Mouse (Mus musculus) neural tube, embryonic 12.5 days (tissue): ENCODE measurements around the gene Nanos1. TPM values are rescaled to one million over a fixed set of nuclear protein-coding genes. Genes with fewer than 3 reads are reported as not detected.
A peak's percentile ranks its signal among the peaks of the same experiment; 100 is the strongest.

Experiments
- ATAC-seq: fragments of 200-750 bp; cut with Nextera tagmentation; 2 replicates; pipeline ENCODE4 v1.8.0; 2017; ENCODE audit warnings: low read depth, mild to moderate bottlenecking, moderate TSS enrichment, moderate library complexity; ENCODE audit not compliant: low FRiP score
- H3K27ac ChIP-seq: fragments of 300-500 bp; sonication (generic); 2 replicates; pipeline ENCODE4 v1.5.1; 2016
- H3K27me3 ChIP-seq: fragments of 300-500 bp; sonication (generic); replicated peaks from 2 replicates; pipeline ENCODE4 v1.6.1; 2016; ENCODE audit warnings: mild to moderate bottlenecking
- H3K36me3 ChIP-seq: fragments of 300-500 bp; sonication (generic); 2 replicates; pipeline ENCODE4 v1.6.1; 2016; ENCODE audit warnings: mild to moderate bottlenecking
- H3K4me1 ChIP-seq: fragments of 300-500 bp; sonication (generic); 2 replicates; pipeline ENCODE4 v1.6.1; 2016
- H3K4me2 ChIP-seq: fragments of 300-500 bp; sonication (generic); replicated peaks from 2 replicates; pipeline ENCODE4 v1.6.1; 2016; ENCODE audit warnings: mild to moderate bottlenecking
- H3K4me3 ChIP-seq: fragments of 300-500 bp; sonication (generic); 2 replicates; pipeline ENCODE4 v1.5.1; 2016
- H3K9ac ChIP-seq: fragments of 300-500 bp; sonication (generic); 2 replicates; pipeline ENCODE4 v1.6.1; 2016; ENCODE audit warnings: mild to moderate bottlenecking
- H3K9me3 ChIP-seq: fragments of 300-500 bp; sonication (generic); 2 replicates; pipeline ENCODE4 v1.6.1; 2016; ENCODE audit warnings: mild to moderate bottlenecking
- WGBS: fragments of 180-500 bp; shearing (Covaris S2); methylation state at CpG from one replicate; pipeline ENCODE4 v1.1.7; 2016; 5-methylcytosine and 5-hydroxymethylcytosine counted together
- microRNA-seq: library from miRNA; unstranded; fragments of <30 nt; microRNA quantifications from one replicate; pipeline ENCODE4, GENCODE M21; 2017
- polyA plus RNA-seq: library from polyadenylated mRNA; unstranded; fragments of >200 nt; fragmentation: Nextera tagmentation; extraction: Ambion mirVana; gene quantifications from 2 replicates; pipeline ENCODE4 v1.2.1, GENCODE M21; 2016

Nanos1 gene
- polyA plus RNA-seq, 1 experiment from 2014 or later: 8.5 TPM

GRCm38 (mm10) chr19:60790551-60791161, 34.9 kb downstream of the Nanos1 start, which contains the start of gene Eif3a:
Eif3a (minus strand) TSS chr19:60790658.
- H3K27me3 ChIP-seq: no peaks in the 10 kb centered on the region
- H3K4me3 ChIP-seq: peak within 1 kb of the TSS; percentile 99
- ATAC-seq: peak; percentile 96
- peak within 1 kb of the TSS; percentile 99 for H3K9ac ChIP-seq
- peak within 1 kb of the TSS; percentile 91 for H3K27ac ChIP-seq
- no peaks in the 10 kb centered on the region for H3K36me3 ChIP-seq
- H3K4me1 ChIP-seq: peaks cover 11% of the 10 kb centered on the region
- H3K9me3 ChIP-seq: no peaks in the 10 kb centered on the region
- H3K4me2 ChIP-seq: peak within 1 kb of the TSS; percentile 63
- WGBS: under 1% methylated on average over 57 of the region's 57 CpGs

GRCm38 (mm10) chr19:60791164-60791563, 35.4 kb downstream of the Nanos1 start:
- H3K27ac ChIP-seq: peak overlapping the region; percentile 91

GRCm38 (mm10) chr19:60793170-60793707, 37.5 kb downstream of the Nanos1 start:
- ATAC-seq: no peak
- WGBS: 90% methylated on average over 2 of the region's 2 CpGs
- H3K4me2 ChIP-seq: no peak overlapping the region

More at GRCm38 (mm10) chr19:60791164-60791563, 35.4 kb downstream of the Nanos1 start:
- H3K4me3 ChIP-seq: peak overlapping the region; percentile 99
- WGBS: 17% methylated on average over 9 of the region's 9 CpGs
- peaks cover 11% of the 10 kb centered on the region for H3K4me1 ChIP-seq
- peak; percentile 38; the same call in 1 of the 2 replicates for ATAC-seq
- H3K4me2 ChIP-seq: peak overlapping the region; percentile 63
- H3K9me3 ChIP-seq: no peaks in the 10 kb centered on the region
- no peaks in the 10 kb centered on the region for H3K36me3 ChIP-seq
- peak overlapping the region; percentile 99 for H3K9ac ChIP-seq
- no peaks in the 10 kb centered on the region for H3K27me3 ChIP-seq

GRCm38 (mm10) chr19:60795244-60795643, 39.5 kb downstream of the Nanos1 start:
- Histone ChIP-seq H3K27ac (no peak overlapping the region), H3K4me1 (no peaks in the 10 kb centered on the region), H3K4me2 (no peak overlapping the region), H3K4me3 (no peak overlapping the region), H3K9ac (no peak overlapping the region), H3K9me3 (no peaks in the 10 kb centered on the region), H3K36me3 (no peaks in the 10 kb centered on the region), H3K27me3 (no peaks in the 10 kb centered on the region)
- ATAC-seq: no peak
- WGBS: 94% methylated on average over 2 of the region's 2 CpGs

More at GRCm38 (mm10) chr19:60793170-60793707, 37.5 kb downstream of the Nanos1 start:
- H3K9ac ChIP-seq: no peak overlapping the region
- peaks cover 5% of the 10 kb centered on the region for H3K4me1 ChIP-seq
- H3K27me3 ChIP-seq: no peaks in the 10 kb centered on the region
- no peaks in the 10 kb centered on the region for H3K9me3 ChIP-seq
- no peak overlapping the region for H3K27ac ChIP-seq
- no peaks in the 10 kb centered on the region for H3K36me3 ChIP-seq
- H3K4me3 ChIP-seq: no peak overlapping the region

GRCm38 (mm10) chr19:60797415-60797814, 41.6 kb downstream of the Nanos1 start:
- no peak overlapping the region for H3K9ac ChIP-seq
- H3K4me1 ChIP-seq: no peaks in the 10 kb centered on the region
- H3K27ac ChIP-seq: no peak overlapping the region
- ATAC-seq: no peak
- no peaks in the 10 kb centered on the region for H3K9me3 ChIP-seq
- no peaks in the 10 kb centered on the region for H3K27me3 ChIP-seq
- no peak overlapping the region for H3K4me3 ChIP-seq
- H3K36me3 ChIP-seq: no peaks in the 10 kb centered on the region
- WGBS: 93% methylated on average over 2 of the region's 2 CpGs
- no peak overlapping the region for H3K4me2 ChIP-seq

- no peaks in the 10 kb centered on the region for H3K4me1 ChIP-seq
- H3K27me3 ChIP-seq: no peaks in the 10 kb centered on the region
- no peak overlapping the region for H3K27ac ChIP-seq
- H3K9ac ChIP-seq: no peak overlapping the region
- ATAC-seq: no peak
- H3K9me3 ChIP-seq: no peaks in the 10 kb centered on the region
- H3K4me3 ChIP-seq: no peak overlapping the region
- H3K36me3 ChIP-seq: no peaks in the 10 kb centered on the region
- H3K4me2 ChIP-seq: no peak overlapping the region
- WGBS: 79% methylated on average over 7 of the region's 7 CpGs
Observed at GRCm38 (mm10) chr19:60799867-60800569, 44.2 kb downstream of the Nanos1 start.

GRCm38 (mm10) chr19:60804903-60805302, 49.1 kb downstream of the Nanos1 start:
- no peak overlapping the region for H3K4me2 ChIP-seq
- no peaks in the 10 kb centered on the region for H3K36me3 ChIP-seq
- no peak overlapping the region for H3K9ac ChIP-seq
- ATAC-seq: no peak
- no peak overlapping the region for H3K27ac ChIP-seq
- H3K27me3 ChIP-seq: no peaks in the 10 kb centered on the region
- WGBS: 67% methylated on average over 2 of the region's 2 CpGs
- no peak overlapping the region for H3K4me3 ChIP-seq
- H3K4me1 ChIP-seq: no peaks in the 10 kb centered on the region
- H3K9me3 ChIP-seq: no peaks in the 10 kb centered on the region

Small RNA genes within 50 kb of the gene (microRNA-seq; reads per million reads assigned to microRNA genes)
- not detected for gene mmu-mir-3084-1

Other genes with a start within 250 kb of the Nanos1 start
- gene Cacul1, start 175.0 kb upstream of the Nanos1 start, polyA plus RNA-seq: 38.7 and 39.9 TPM in 2 replicates
- 115 and 121 TPM in 2 replicates for gene Eif3a, start 34.7 kb downstream of the Nanos1 start, polyA plus RNA-seq
- 34.8 and 35.5 TPM in 2 replicates for gene Fam45a, start 55.6 kb downstream of the Nanos1 start, polyA plus RNA-seq
- gene Sfxn4, start 105.5 kb downstream of the Nanos1 start, polyA plus RNA-seq: 14.2 and 15.0 TPM in 2 replicates
- gene Prdx3, start 118.6 kb downstream of the Nanos1 start, polyA plus RNA-seq: 98.7 and 102 TPM in 2 replicates
- gene Grk5, start 133.8 kb downstream of the Nanos1 start, polyA plus RNA-seq: 2.8 and 3.4 TPM in 2 replicates